Mouse (Mus musculus) E14TG2a.4 (cell line): ENCODE measurements around the gene Krtap9-3.

Source experiments
- H3K27me3 ChIP-seq: 2 replicates; pipeline ENCODE4 v1.6.1; 2014; ENCODE audit warnings: low read length, control low read depth; ENCODE audit not compliant: insufficient read depth
- H3K36me3 ChIP-seq: 2 replicates; pipeline ENCODE4 v1.6.1; 2014; ENCODE audit warnings: low read length, control low read depth; ENCODE audit not compliant: insufficient read depth
- H3K4me1 ChIP-seq: replicated peaks from 2 replicates; pipeline ENCODE4 v1.6.1; 2014; ENCODE audit warnings: low read depth, low read length, control low read depth
- H3K4me3 ChIP-seq: replicated peaks from 2 replicates; pipeline ENCODE4 v1.5.1; 2014; ENCODE audit warnings: mild to moderate bottlenecking, low read length
- H3K9me3 ChIP-seq: 2 replicates; pipeline ENCODE4 v1.6.1; 2014; ENCODE audit warnings: low read length, control low read depth
- CTCF ChIP-seq: conservative IDR thresholded peaks from 2 replicates; pipeline ENCODE4 v1.5.1; 2014; ENCODE audit warnings: low read length
- NANOG ChIP-seq: IDR thresholded peaks from 2 replicates; pipeline ENCODE4 v1.6.1; 2014; ENCODE audit warnings: borderline replicate concordance, low read length, mixed read lengths
- POU5F1 ChIP-seq: IDR thresholded peaks from 2 replicates; pipeline ENCODE4 v1.6.1; 2014; ENCODE audit warnings: low read length, borderline replicate concordance

Krtap9-3 gene

GRCm38 (mm10) chr11:99556195-99556594 lies 41.7 kb downstream of the Krtap9-3 start:
- no peaks in the 10 kb centered on the region for H3K9me3 ChIP-seq
- H3K4me1 ChIP-seq = no peaks in the 10 kb centered on the region
- H3K27me3 ChIP-seq = no peaks in the 10 kb centered on the region
- TF ChIP-seq CTCF (no peak), POU5F1 (no peak), NANOG (no peak)
- no peaks in the 10 kb centered on the region for H3K36me3 ChIP-seq
- no peak overlapping the region for H3K4me3 ChIP-seq

GRCm38 (mm10) chr11:99550765-99551164 lies 47.1 kb downstream of the Krtap9-3 start, which contains the start of gene Krtap3-3:
TSS of gene Krtap3-3 (minus strand) at chr11:99550865.
- Histone ChIP-seq H3K4me3 (no peak within 1 kb of the TSS), H3K9me3 (no peaks in the 10 kb centered on the region), H3K27me3 (no peaks in the 10 kb centered on the region), H3K4me1 (no peaks in the 10 kb centered on the region), H3K36me3 (no peaks in the 10 kb centered on the region)
- TF ChIP-seq NANOG = no peak
- no peak for TF ChIP-seq CTCF
- TF ChIP-seq POU5F1 = no peak

- Histone ChIP-seq H3K4me1 (no peaks in the 10 kb centered on the region), H3K9me3 (no peaks in the 10 kb centered on the region), H3K27me3 (peaks cover under 1% of the 10 kb centered on the region; the same call in 1 of the 2 replicates), H3K4me3 (no peak overlapping the region), H3K36me3 (no peaks in the 10 kb centered on the region)
- TF ChIP-seq CTCF (peak; percentile 25), NANOG (no peak), POU5F1 (no peak)
These were observed 50.0 kb downstream of the Krtap9-3 start for GRCm38 (mm10) chr11:99547892-99548291.
